Mouse (Mus musculus) naive thymus-derived CD4-positive, alpha-beta T cell, adult 2 months (primary cell): ENCODE measurements at regions not wholly inside any gene's neighbourhood (a gene's known extent, or its start where the extent isn't known, plus 50 kb on each side); places are given as distances from the start of the nearest gene placed in this dataset.
A peak's percentile ranks its signal among the peaks of the same experiment; 100 is the strongest.

Experiments
- DNase-seq: peaks from one replicate; pipeline ENCODE4 v3.0.0-alpha.2; 2011; ENCODE audit warnings: low read depth

- no peak for DNase-seq
These were observed 938.1 kb downstream of the 4930444P10Rik start for GRCm38 (mm10) chr1:15155046-15155445.

GRCm38 (mm10) chr1:15153952-15154351, 939.2 kb downstream of the 4930444P10Rik start:
- DNase-seq: no peak

- DNase-seq: no peak
These were observed 949.1 kb downstream of the 4930444P10Rik start for GRCm38 (mm10) chr1:15143922-15144591.

- no peak for DNase-seq
These were observed 974.7 kb downstream of the 4930444P10Rik start for GRCm38 (mm10) chr1:15118462-15118861.

GRCm38 (mm10) chr1:15111420-15111819, 981.7 kb downstream of the 4930444P10Rik start:
- no peak for DNase-seq

GRCm38 (mm10) chr1:15070331-15070730, 1022.8 kb downstream of the 4930444P10Rik start:
- no peak for DNase-seq

- DNase-seq: no peak
These were observed 1059.1 kb downstream of the 4930444P10Rik start for GRCm38 (mm10) chr1:15034047-15034446.

- DNase-seq: no peak
These were observed 1074.7 kb downstream of the 4930444P10Rik start for GRCm38 (mm10) chr1:15018460-15018779.

GRCm38 (mm10) chr1:15017689-15018459, 1075.3 kb downstream of the 4930444P10Rik start:
- no peak for DNase-seq

GRCm38 (mm10) chr1:15007663-15008344, 1085.3 kb downstream of the 4930444P10Rik start:
- peak; percentile 32 for DNase-seq

GRCm38 (mm10) chr1:14995348-14995747, 1097.8 kb downstream of the 4930444P10Rik start:
- no peak for DNase-seq

- no peak for DNase-seq
These were observed 1112.9 kb downstream of the 4930444P10Rik start for GRCm38 (mm10) chr1:14980093-14980711.
